Mouse (Mus musculus): Measurements from ENCODE around the gene Gmcl1. TPM values are rescaled to one million over a fixed set of nuclear protein-coding genes. Genes with fewer than 3 reads are reported as not detected.

Gene Gmcl1
- total and polyA plus RNA-seq, 3 experiments: 15.9 to 67.0 (median 21.5) TPM

DNA sequence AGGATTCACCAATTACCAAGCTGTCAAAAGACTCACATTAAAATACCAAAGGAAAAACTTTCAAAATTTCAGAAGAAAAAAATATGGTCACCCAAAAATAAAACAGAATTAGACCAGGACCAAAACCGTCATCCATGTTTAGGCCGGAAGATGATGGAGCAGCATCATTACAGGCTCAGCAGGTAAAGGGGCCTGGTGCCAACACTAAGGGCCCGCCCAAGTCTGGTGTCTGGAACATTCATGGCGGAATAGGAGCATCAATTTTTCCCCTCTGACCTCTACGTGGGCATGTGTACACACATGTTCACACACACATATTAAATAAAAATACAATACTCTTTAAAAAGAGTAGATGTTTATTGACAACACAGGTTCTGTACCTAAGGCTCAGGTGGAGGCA is 4.5 kb downstream of the Gmcl1 start:
- Histone ChIP-seq H3K27me3 (ENCODE audit: control insufficient read depth in 1 of 2, insufficient read depth in 2 of 2, low read length in 2 of 2) (no peaks in the 10 kb centered on the region), H3K4me1 (ENCODE audit: control insufficient read depth in 1 of 2, insufficient read depth in 2 of 2, low read length in 2 of 2) (peaks cover 0 to 6% of the 10 kb centered on the region in 2 experiments; a peak in 2 of 4 replicates), H3K79me2 (ENCODE audit: control insufficient read depth, insufficient read depth, low read length, poor library complexity) (peaks cover 12% of the 10 kb centered on the region), H3K27ac (ENCODE audit: control insufficient read depth, low read depth, low read length) (no peak overlapping the region), H3K9me3 (replicated peaks; ENCODE audit: insufficient read depth, low read length) (no peaks in the 10 kb centered on the region), H3K4me3 (ENCODE audit: control insufficient read depth in 1 of 2, insufficient read depth in 1 of 2, low read depth in 2 of 2, low read length in 2 of 2) (no peak overlapping the region), H3K36me3 (ENCODE audit: control insufficient read depth in 1 of 2, insufficient read depth in 2 of 2, low read length in 2 of 2) (peaks cover 4 to 7% of the 10 kb centered on the region in 2 experiments; a peak in 3 of 4 replicates), H3K9ac (ENCODE audit: control insufficient read depth, low read depth, low read length, poor library complexity, severe bottlenecking) (no peak overlapping the region)
- no peak for TF ChIP-seq TAL1 (IDR thresholded peaks at IDR 0.05; ENCODE audit: low read length)
- TF ChIP-seq ZKSCAN1 (IDR thresholded peaks at IDR 0.05; ENCODE audit: low read depth, low read length): no peak
- no peak for TF ChIP-seq RAD21 (IDR thresholded peaks at IDR 0.05; ENCODE audit: low read depth, low read length)
- no peak for TF ChIP-seq GATA1 (IDR thresholded peaks at IDR 0.05; ENCODE audit: low read depth, low read length)
- TF ChIP-seq ETS1 (IDR thresholded peaks at IDR 0.05; ENCODE audit: low read depth, low read length): no peak
- no peak for TF ChIP-seq JUND (IDR thresholded peaks at IDR 0.05; ENCODE audit: low read depth, low read length)
- TF ChIP-seq CHD2 (IDR thresholded peaks at IDR 0.05; ENCODE audit: low read length): no peak
- DNase-seq (ENCODE audit: low read depth, low spot score): no peak

GRCm38 (mm10) chr6:86721977-86722376 is 11.2 kb downstream of the Gmcl1 start:
- Histone ChIP-seq H3K9me3 (replicated peaks; ENCODE audit: insufficient read depth, low read length) (no peaks in the 10 kb centered on the region), H3K27ac (ENCODE audit: control insufficient read depth, low read depth, low read length) (no peak overlapping the region), H3K9ac (ENCODE audit: control insufficient read depth, low read depth, low read length, poor library complexity, severe bottlenecking) (no peak overlapping the region), H3K27me3 (ENCODE audit: control insufficient read depth in 1 of 2, insufficient read depth in 2 of 2, low read length in 2 of 2) (no peaks in the 10 kb centered on the region), H3K79me2 (ENCODE audit: control insufficient read depth, insufficient read depth, low read length, poor library complexity) (no peaks in the 10 kb centered on the region), H3K4me3 (ENCODE audit: control insufficient read depth in 1 of 2, insufficient read depth in 1 of 2, low read depth in 2 of 2, low read length in 2 of 2) (no peak overlapping the region), H3K4me1 (ENCODE audit: control insufficient read depth in 1 of 2, insufficient read depth in 2 of 2, low read length in 2 of 2) (no peaks in the 10 kb centered on the region), H3K36me3 (ENCODE audit: control insufficient read depth in 1 of 2, insufficient read depth in 2 of 2, low read length in 2 of 2) (peaks cover 0 to 11% of the 10 kb centered on the region in 2 experiments; a peak in 2 of 4 replicates)
- TF ChIP-seq MEF2A (IDR thresholded peaks at IDR 0.05; ENCODE audit: extremely low read depth, insufficient replicate concordance, low read depth, low read length, poor library complexity, severe bottlenecking) (no peak), RCOR1 (IDR thresholded peaks at IDR 0.05; ENCODE audit: low read depth, low read length) (no peak), USF2 (IDR thresholded peaks at IDR 0.05; ENCODE audit: borderline replicate concordance in 1 of 2, insufficient read depth in 1 of 2, low read depth in 1 of 2, low read length in 2 of 2) (no peak), MXI1 (IDR thresholded peaks at IDR 0.05; ENCODE audit: low read depth, low read length) (no peak), ZNF384 (IDR thresholded peaks at IDR 0.05; ENCODE audit: low read depth, low read length) (no peak), MAX (IDR thresholded peaks at IDR 0.05; ENCODE audit: low read length) (no peak), MAZ (IDR thresholded peaks at IDR 0.05; ENCODE audit: low read depth, low read length) (no peak), KAT2A (conservative IDR thresholded peaks at IDR 0.05; ENCODE audit: low read depth, low read length) (no peak), POLR2AphosphoS2 (IDR thresholded peaks at IDR 0.05; ENCODE audit: low read length) (no peak), CHD1 (IDR thresholded peaks at IDR 0.05; ENCODE audit: low read depth, low read length) (no peak), CTCF (IDR thresholded peaks at IDR 0.05 in 2 of 3, conservative IDR thresholded peaks at IDR 0.05 in 1 of 3; ENCODE audit: control insufficient read depth in 1 of 3, insufficient read depth in 1 of 3, low read depth in 2 of 3, low read length in 3 of 3, poor library complexity in 1 of 3, severe bottlenecking in 1 of 3) (no peak)
- no peak for DNase-seq (ENCODE audit: low read depth, low spot score)

Data from MEL (cell line).